Mouse (Mus musculus): ENCODE results near the gene Thap4. TPM values are rescaled to one million over a fixed set of nuclear protein-coding genes. Genes with fewer than 3 reads are reported as not detected.
"Not testable (repeated sequence)": the region's sequence is repeated elsewhere in the genome, so short reads cannot be mapped to it uniquely, and the experiment has no call there.

The Thap4 gene
- polyA plus RNA-seq, 1 experiment from 2014 or later = 46.6 TPM

- H3K9ac ChIP-seq = peak overlapping the region; percentile 63
- H3K36me3 ChIP-seq = 0 out of 2 replicates have a peak, but pooled peaks cover 8% of the 10 kb centered on the region
- H3K4me1 ChIP-seq = peaks cover 28% of the 10 kb centered on the region
- no peaks in the 10 kb centered on the region for H3K9me3 ChIP-seq
- ATAC-seq (ENCODE audit: borderline replicate concordance, extremely low read depth, low FRiP score, low TSS enrichment) = no peak
- peak overlapping the region; percentile 72 for H3K27ac ChIP-seq
- WGBS = 35% methylated on average over 3 of the region's 3 CpGs
- peak overlapping the region; percentile 89 for H3K4me2 ChIP-seq
- peak overlapping the region; percentile 66 for H3K4me3 ChIP-seq
- no peaks in the 10 kb centered on the region for H3K27me3 ChIP-seq
These were observed 67.7 kb downstream of the Thap4 start for GRCm38 (mm10) chr1:93686961-93687320.

DNA sequence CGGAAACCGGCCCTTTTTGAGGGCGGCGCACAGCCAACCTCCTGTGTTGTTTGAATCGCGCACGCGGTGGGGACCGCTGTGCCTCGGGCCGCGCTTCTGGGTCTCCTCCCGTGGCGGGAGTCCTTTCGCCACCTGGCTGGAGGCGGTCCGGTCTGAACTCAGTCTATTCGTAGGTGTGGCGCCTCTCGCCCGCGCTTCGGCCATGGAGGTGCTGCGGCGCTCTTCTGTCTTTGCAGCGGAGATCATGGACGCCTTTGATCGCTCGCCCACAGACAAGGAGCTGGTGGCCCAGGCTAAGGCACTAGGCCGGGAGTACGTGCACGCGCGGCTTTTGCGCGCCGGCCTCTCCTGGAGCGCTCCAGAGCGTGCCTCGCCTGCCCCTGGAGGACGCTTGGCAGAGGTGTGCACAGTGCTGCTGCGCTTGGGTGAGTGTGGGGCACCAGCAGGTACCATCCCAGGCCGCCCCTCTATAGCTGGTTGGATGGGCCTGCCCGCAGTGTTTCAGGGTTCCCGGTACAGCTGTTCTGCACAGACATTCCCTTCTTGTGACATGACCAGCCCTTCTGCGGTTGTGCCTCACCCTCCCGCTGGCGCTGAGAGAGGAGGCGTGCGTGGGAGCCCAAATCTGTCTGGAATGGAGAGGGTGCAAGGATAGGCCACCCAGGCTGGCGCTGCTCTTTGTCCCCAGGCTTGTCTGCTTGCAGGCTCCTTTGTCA lies 68.3 kb downstream of the Thap4 start:
- Histone ChIP-seq H3K27me3 (no peaks in the 10 kb centered on the region), H3K4me1 (peaks cover 28% of the 10 kb centered on the region), H3K4me3 (peak overlapping the region; percentile 66), H3K9ac (peak overlapping the region; percentile 63), H3K9me3 (no peaks in the 10 kb centered on the region), H3K27ac (peak overlapping the region; percentile 72), H3K4me2 (peak overlapping the region; percentile 89), H3K36me3 (0 out of 2 replicates have a peak, but pooled peaks cover 8% of the 10 kb centered on the region)
- peak; percentile 84 for ATAC-seq (ENCODE audit: borderline replicate concordance, extremely low read depth, low FRiP score, low TSS enrichment)
- WGBS = 3% methylated on average over 51 of the region's 51 CpGs

DNA sequence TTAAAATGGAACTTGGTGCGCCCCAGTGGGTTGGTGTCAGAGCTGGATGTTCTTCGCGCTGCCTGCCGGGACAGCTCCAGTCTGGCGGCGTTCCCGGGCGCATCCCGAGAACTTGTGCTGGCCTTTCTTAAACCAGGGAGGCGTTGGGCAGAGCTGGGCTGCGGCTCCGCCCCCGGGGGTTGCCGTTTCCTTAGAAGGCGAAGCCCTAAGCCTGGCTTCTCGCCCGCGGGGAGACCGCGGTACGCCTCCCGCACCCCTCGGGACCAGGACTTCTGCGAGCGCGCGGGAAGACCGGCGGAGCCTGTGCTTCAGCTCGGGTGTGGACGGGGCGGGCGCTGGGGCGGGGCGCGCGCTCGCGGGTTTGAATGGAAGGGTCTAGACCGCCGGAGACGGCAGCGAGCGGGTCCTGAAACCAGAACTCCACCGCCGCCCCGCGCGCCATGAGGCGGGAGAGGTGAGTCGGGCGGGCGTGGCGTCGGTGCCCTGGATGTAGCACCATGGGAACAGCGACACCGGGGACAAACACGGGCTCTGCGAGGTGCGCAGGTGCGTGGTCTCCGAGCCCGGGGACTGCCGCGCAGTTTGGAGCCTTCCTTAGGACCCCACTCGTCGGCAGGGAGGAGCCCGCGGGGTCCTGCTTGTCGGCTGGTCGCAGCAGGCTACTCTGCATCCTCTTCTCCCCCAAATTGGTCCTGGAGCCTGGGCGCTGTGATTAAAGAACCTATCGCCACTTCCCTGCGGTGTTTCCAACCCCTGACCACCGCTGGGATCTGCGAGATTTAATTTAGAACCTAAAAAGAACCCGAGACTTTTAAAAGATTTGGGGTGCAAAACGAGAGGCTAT lies 69.0 kb downstream of the Thap4 start, which contains the start of gene Bok:
TSS of gene Bok (plus strand) at position 260 of the 844 bp plus-strand sequence.
- no peaks in the 10 kb centered on the region for H3K27me3 ChIP-seq
- H3K9me3 ChIP-seq = no peaks in the 10 kb centered on the region
- peak within 1 kb of the TSS; percentile 66 for H3K4me3 ChIP-seq
- 0 out of 2 replicates have a peak, but pooled peaks cover 2% of the 10 kb centered on the region for H3K36me3 ChIP-seq
- peak; percentile 81 for ATAC-seq (ENCODE audit: borderline replicate concordance, extremely low read depth, low FRiP score, low TSS enrichment)
- under 1% methylated on average over 78 of the region's 78 CpGs for whole genome bisulfite sequencing
- H3K4me2 ChIP-seq = peak within 1 kb of the TSS; percentile 89
- peak within 1 kb of the TSS; percentile 63 for H3K9ac ChIP-seq
- H3K27ac ChIP-seq = peak within 1 kb of the TSS; percentile 72
- H3K4me1 ChIP-seq = peaks cover 28% of the 10 kb centered on the region

GRCm38 (mm10) chr1:93679889-93680568 lies 74.6 kb downstream of the Thap4 start:
- Histone ChIP-seq H3K4me2 (no peak overlapping the region), H3K36me3 (no peaks in the 10 kb centered on the region), H3K9ac (no peak overlapping the region), H3K9me3 (no peaks in the 10 kb centered on the region), H3K27ac (peak overlapping the region; percentile 67), H3K27me3 (no peaks in the 10 kb centered on the region), H3K4me1 (peaks cover 14% of the 10 kb centered on the region; the same call in 1 of the 2 replicates), H3K4me3 (no peak overlapping the region)
- 35% methylated on average over 7 of the region's 7 CpGs for WGBS
- ATAC-seq (ENCODE audit: borderline replicate concordance, extremely low read depth, low FRiP score, low TSS enrichment) = peak; percentile 66

DNA sequence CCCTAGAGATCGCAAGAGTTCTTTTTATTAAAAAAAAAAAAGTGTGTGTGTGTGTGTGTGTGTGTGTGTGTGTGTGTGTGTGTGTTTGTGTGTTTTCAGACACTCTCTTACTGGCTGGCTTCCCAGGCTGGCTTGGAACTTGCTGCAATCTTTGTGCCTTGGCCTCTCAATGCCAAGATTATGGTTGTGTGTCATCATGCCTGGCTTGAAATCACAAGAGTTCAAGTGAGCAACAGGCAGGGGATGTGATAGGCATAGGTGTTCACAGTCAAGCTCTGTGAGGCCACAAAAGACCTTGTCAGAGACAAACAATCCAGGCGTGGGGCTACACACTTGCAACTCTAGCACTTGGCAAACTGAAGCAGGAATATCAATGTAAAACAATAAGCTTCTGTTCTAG lies 76.3 kb downstream of the Thap4 start:
- Histone ChIP-seq H3K9ac (no peak overlapping the region), H3K27me3 (no peaks in the 10 kb centered on the region), H3K4me3 (no peak overlapping the region), H3K4me1 (peaks cover 11% of the 10 kb centered on the region; the same call in 1 of the 2 replicates), H3K36me3 (no peaks in the 10 kb centered on the region), H3K4me2 (no peak overlapping the region), H3K9me3 (no peaks in the 10 kb centered on the region), H3K27ac (0 out of 2 replicates have a peak overlapping the region, but pooled peaks have one; percentile 18)
- 51% methylated on average over 2 of the region's 2 CpGs for WGBS
- ATAC-seq (ENCODE audit: borderline replicate concordance, extremely low read depth, low FRiP score, low TSS enrichment) = no peak

DNA sequence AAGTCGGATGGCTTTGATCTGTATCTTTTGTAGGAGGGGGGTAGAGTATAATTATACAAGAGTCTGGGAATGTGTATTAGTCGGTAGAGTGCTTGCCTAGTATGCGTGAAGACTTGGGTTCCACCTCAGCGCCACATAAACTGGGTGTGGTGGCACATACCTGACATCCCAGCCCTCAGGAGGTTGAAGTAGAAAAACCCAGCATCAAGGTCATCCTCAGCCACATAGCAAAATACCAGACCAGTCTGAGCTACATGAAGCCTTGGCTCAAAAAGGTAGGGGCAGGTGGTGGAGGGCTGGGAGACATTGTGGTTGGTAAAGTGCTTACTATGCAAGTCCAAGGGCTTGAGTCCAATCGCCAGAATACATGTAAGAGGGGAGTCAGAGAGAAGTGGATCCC lies 82.0 kb downstream of the Thap4 start:
- no peaks in the 10 kb centered on the region for H3K9me3 ChIP-seq
- no peaks in the 10 kb centered on the region for H3K36me3 ChIP-seq
- no peak overlapping the region for H3K4me2 ChIP-seq
- WGBS = 81% methylated on average over 5 of the region's 5 CpGs
- H3K9ac ChIP-seq = no peak overlapping the region
- peaks cover 17% of the 10 kb centered on the region for H3K4me1 ChIP-seq
- H3K27ac ChIP-seq = no peak overlapping the region
- no peak for ATAC-seq (ENCODE audit: borderline replicate concordance, extremely low read depth, low FRiP score, low TSS enrichment)
- H3K27me3 ChIP-seq = no peaks in the 10 kb centered on the region
- H3K4me3 ChIP-seq = no peak overlapping the region

DNA sequence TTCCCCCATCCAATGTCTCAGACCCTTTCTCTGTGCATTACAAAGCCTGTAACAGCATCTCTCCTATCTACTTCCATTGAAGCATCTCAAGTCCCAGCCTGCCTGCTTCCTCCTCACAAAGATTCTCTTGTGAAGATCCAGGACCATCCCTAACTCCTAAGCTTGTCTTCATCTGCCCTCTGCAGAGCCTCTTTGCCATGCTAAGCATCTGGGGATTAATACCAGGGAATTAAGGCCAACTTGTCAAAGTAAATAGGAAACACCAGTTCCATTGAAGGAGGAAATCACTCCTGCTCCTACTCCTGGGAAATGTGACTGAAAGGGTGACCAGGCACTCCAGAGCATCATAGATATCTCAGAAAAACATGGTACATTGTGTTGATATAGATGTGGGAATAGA lies 84.7 kb downstream of the Thap4 start:
- H3K9me3 ChIP-seq = no peaks in the 10 kb centered on the region
- H3K4me2 ChIP-seq = no peak overlapping the region; the same call in 1 of the 2 replicates
- no peaks in the 10 kb centered on the region for H3K36me3 ChIP-seq
- ATAC-seq (ENCODE audit: borderline replicate concordance, extremely low read depth, low FRiP score, low TSS enrichment) = no peak
- H3K9ac ChIP-seq = no peak overlapping the region
- no peak overlapping the region for H3K4me3 ChIP-seq
- no peak overlapping the region for H3K27ac ChIP-seq
- no peaks in the 10 kb centered on the region for H3K27me3 ChIP-seq
- H3K4me1 ChIP-seq = peaks cover 19% of the 10 kb centered on the region

DNA sequence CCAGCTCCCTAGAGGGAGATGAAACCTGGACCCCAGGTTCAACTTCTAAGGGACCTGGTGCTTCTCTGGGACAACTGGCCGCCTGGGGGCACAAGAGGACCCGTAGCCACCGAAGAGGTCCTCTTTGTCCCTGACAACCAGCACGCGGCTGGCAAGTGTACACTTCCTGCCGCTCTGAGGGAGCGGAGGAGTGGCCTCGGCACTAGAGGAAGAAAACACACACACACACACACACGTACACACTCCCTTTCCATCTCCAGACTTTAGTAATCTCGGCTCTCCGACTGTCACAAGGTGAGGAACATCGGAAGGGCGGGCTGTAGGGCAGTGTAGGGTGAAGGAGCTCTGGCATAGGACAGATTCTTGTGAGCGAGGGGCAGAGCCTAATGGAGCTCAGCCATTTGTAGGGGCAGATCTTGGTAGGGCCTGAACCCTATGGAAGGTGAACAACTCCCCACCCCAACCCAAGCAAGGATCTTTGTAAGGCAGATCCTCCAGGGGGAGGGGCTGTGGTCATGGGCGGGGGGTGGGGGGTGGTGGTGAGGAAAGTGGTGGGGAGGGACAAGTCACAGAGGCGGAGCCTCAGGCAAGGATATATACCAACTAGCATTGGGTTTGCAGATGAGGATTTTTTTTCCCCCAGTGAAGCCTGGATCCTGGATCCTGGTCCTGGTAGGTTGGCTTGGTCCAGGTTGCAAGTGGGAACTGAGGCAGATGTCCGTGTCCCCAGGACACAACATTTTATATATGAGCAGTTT lies 85.7 kb downstream of the Thap4 start:
- peak; percentile 90 for ATAC-seq (ENCODE audit: borderline replicate concordance, extremely low read depth, low FRiP score, low TSS enrichment)
- WGBS = 5% methylated on average over 17 of the region's 17 CpGs
- no peaks in the 10 kb centered on the region for H3K36me3 ChIP-seq
- peaks cover 19% of the 10 kb centered on the region for H3K4me1 ChIP-seq
- peak overlapping the region; percentile 44 for H3K9ac ChIP-seq
- H3K27ac ChIP-seq = peak overlapping the region; percentile 78
- peak overlapping the region; percentile 43 for H3K4me3 ChIP-seq
- H3K27me3 ChIP-seq = no peaks in the 10 kb centered on the region
- H3K4me2 ChIP-seq = peak overlapping the region; percentile 65
- H3K9me3 ChIP-seq = no peaks in the 10 kb centered on the region

GRCm38 (mm10) chr1:93667760-93668400 lies 86.8 kb downstream of the Thap4 start:
- ATAC-seq (ENCODE audit: borderline replicate concordance, extremely low read depth, low FRiP score, low TSS enrichment) = peak; percentile 19; the same call in 1 of the 2 replicates
- no peaks in the 10 kb centered on the region for H3K27me3 ChIP-seq
- H3K27ac ChIP-seq = peak overlapping the region; percentile 78
- H3K9me3 ChIP-seq = no peaks in the 10 kb centered on the region
- no peaks in the 10 kb centered on the region for H3K36me3 ChIP-seq
- no peak overlapping the region for H3K4me3 ChIP-seq
- H3K4me2 ChIP-seq = peak overlapping the region; percentile 65; the same call in 1 of the 2 replicates
- no peak overlapping the region for H3K9ac ChIP-seq
- peaks cover 19% of the 10 kb centered on the region for H3K4me1 ChIP-seq
- WGBS = 21% methylated on average over 13 of the region's 13 CpGs

GRCm38 (mm10) chr1:93658559-93658958 lies 96.1 kb downstream of the Thap4 start, which contains the start of gene Stk25:
TSS of gene Stk25 (minus strand) at chr1:93658659.
- not testable (repeated sequence) for H3K4me3 ChIP-seq; ATAC-seq (ENCODE audit: borderline replicate concordance, extremely low read depth, low FRiP score, low TSS enrichment); H3K36me3 ChIP-seq; H3K27me3 ChIP-seq; H3K27ac ChIP-seq; H3K4me1 ChIP-seq; H3K4me2 ChIP-seq; H3K9ac ChIP-seq; H3K9me3 ChIP-seq

GRCm38 (mm10) chr1:93657025-93657360 lies 97.7 kb downstream of the Thap4 start:
- WGBS = 74% methylated on average over 5 of the region's 5 CpGs
- no peaks in the 10 kb centered on the region for H3K36me3 ChIP-seq
- H3K27me3 ChIP-seq = no peaks in the 10 kb centered on the region
- no peak overlapping the region for H3K4me3 ChIP-seq
- no peaks in the 10 kb centered on the region for H3K4me1 ChIP-seq
- H3K4me2 ChIP-seq = no peak overlapping the region
- H3K9ac ChIP-seq = no peak overlapping the region
- no peak for ATAC-seq (ENCODE audit: borderline replicate concordance, extremely low read depth, low FRiP score, low TSS enrichment)
- H3K27ac ChIP-seq = no peak overlapping the region
- no peaks in the 10 kb centered on the region for H3K9me3 ChIP-seq

All from lung, embryonic 15.5 days (tissue).